9 mouse cellular contexts compared by ENCODE assay signal in the genomic region with DNA sequence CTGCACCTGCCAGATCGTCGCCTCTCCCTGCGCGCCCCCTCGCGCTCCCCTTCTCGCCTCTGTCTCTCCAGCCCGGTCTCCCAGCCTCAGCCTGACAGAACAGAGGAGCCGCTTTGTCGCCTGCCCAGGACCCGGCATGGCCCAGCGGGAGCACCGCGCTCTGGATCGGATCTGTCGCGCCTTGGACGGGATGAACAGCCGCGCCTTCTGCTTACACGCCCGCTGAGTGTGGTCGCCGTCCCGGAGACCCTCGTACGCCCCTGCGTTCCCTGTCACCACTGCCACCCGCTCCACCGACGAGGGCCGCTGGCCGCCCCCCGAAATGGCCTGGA. TPM values are rescaled to one million over a fixed set of nuclear protein-coding genes. Genes with fewer than 3 reads are reported as not detected.
DNase-seq lines count a peak whose midpoint lies in the region; ATAC-seq and TF ChIP-seq lines count a peak whose summit lies in the region.
"Had no signal": no experiment of that assay in that cellular context is flagged by ENCODE, and none has a peak within 500 bp of the region (broad histone marks: within the 10 kb centered on the region; RNA-seq: fewer than 3 reads in every experiment).

No protein-coding gene starts in this region.

- H3K9me3 ChIP-seq in intestine, embryonic 15.5 days = no peaks in the 10 kb centered on the region

- 2% methylated on average over 34 of the region's 34 CpGs for WGBS in lung, adult 2 months
- WGBS in intestine, embryonic 15.5 days = under 1% methylated on average over 27 of the region's 34 CpGs

- H3K9ac ChIP-seq in intestine, embryonic 15.5 days = peak overlapping the region; percentile 59

- H3K4me2 ChIP-seq in intestine, embryonic 15.5 days (replicated peaks) = peak overlapping the region; percentile 97
- peak overlapping the region; percentile 84 for H3K4me2 ChIP-seq in myocyte (ENCODE audit: low read depth)

- no peak overlapping the region for H3K27ac ChIP-seq in embryonic fibroblast, embryonic 13.5 days (ENCODE audit: insufficient read depth, low read length)
- H3K27ac ChIP-seq in intestine, embryonic 15.5 days = 0 out of 2 replicates have a peak overlapping the region, but pooled peaks have one; percentile 77

- 0 out of 2 replicates have a peak, but pooled peaks have one; percentile 27 for TF ChIP-seq POLR2A in lung, adult 2 months (IDR thresholded peaks at IDR 0.05; ENCODE audit: borderline replicate concordance, extremely low read depth, low read depth, low read length)
- TF ChIP-seq POLR2A in embryonic fibroblast, embryonic 13.5 days (IDR thresholded peaks at IDR 0.05; ENCODE audit: low read depth, low read length) = no peak; the same call in 1 of the 2 replicates
- TF ChIP-seq POLR2A in myocyte (IDR thresholded peaks at IDR 0.05; ENCODE audit: insufficient read length, low read depth) = no peak

- TF ChIP-seq CTCF in lung, adult 2 months (IDR thresholded peaks at IDR 0.05; ENCODE audit: insufficient read depth, low read length) = no peak
- no peak for TF ChIP-seq CTCF in embryonic fibroblast, embryonic 13.5 days (IDR thresholded peaks at IDR 0.05; ENCODE audit: borderline replicate concordance, insufficient read depth, low read length)

- peak overlapping the region; percentile 61 for H3K4me3 ChIP-seq in lung, adult 2 months (replicated peaks; ENCODE audit: extremely low read depth, low read depth, low read length)
- H3K4me3 ChIP-seq in embryonic fibroblast, embryonic 13.5 days (ENCODE audit: insufficient read depth, low read length) = peak overlapping the region; percentile 77
- peak overlapping the region; percentile 55 for H3K4me3 ChIP-seq in intestine, embryonic 15.5 days (replicated peaks)
- peak overlapping the region; percentile 66 for H3K4me3 ChIP-seq in myocyte

- H3K27me3 ChIP-seq in intestine, embryonic 15.5 days (replicated peaks) = peaks cover 20% of the 10 kb centered on the region
- no peaks in the 10 kb centered on the region for H3K27me3 ChIP-seq in myocyte (ENCODE audit: control insufficient read depth, insufficient read depth, insufficient read length)

- no peak for DNase-seq in lung, adult 2 months
- no peak for DNase-seq in lung, postnatal 14 days
- DNase-seq in frontal cortex, postnatal 10 days (ENCODE audit: low spot score in 2 of 2) = no peak
- DNase-seq in layer of hippocampus, adult 11-12 months (ENCODE audit: low spot score) = no peak

- ATAC-seq in intestine, embryonic 15.5 days = no peak
- ATAC-seq in granulocyte monocyte progenitor cell, adult 5-6 weeks (replicated peaks; ENCODE audit: poor library complexity, severe bottlenecking) = no peak
- ATAC-seq: activated CD4-positive, CD25-positive, alpha-beta regulatory T cell, adult 4 months had no signal

- no peaks in the 10 kb centered on the region for H3K36me3 ChIP-seq in intestine, embryonic 15.5 days
- H3K36me3 ChIP-seq in myocyte (ENCODE audit: control insufficient read depth, insufficient read depth) = peaks cover 5% of the 10 kb centered on the region

- H3K4me1 ChIP-seq in lung, adult 2 months (ENCODE audit: control insufficient read depth, insufficient read depth, low read length) = no peaks in the 10 kb centered on the region
- H3K4me1 ChIP-seq in embryonic fibroblast, embryonic 13.5 days (ENCODE audit: control insufficient read depth, insufficient read depth, low read length) = peaks cover 8% of the 10 kb centered on the region
- H3K4me1 ChIP-seq in intestine, embryonic 15.5 days (replicated peaks) = peaks cover 38% of the 10 kb centered on the region

- peaks cover 27% of the 10 kb centered on the region for H3K79me2 ChIP-seq in myocyte (ENCODE audit: control insufficient read depth, insufficient read depth)

- H3ac ChIP-seq in myocyte (ENCODE audit: control insufficient read depth, insufficient read length) = peak overlapping the region; percentile 83

TF ChIP-seq in myocyte, 11 proteins besides CTCF, POLR2A, EP300 and RAD21:
- TF ChIP-seq MYOD1 (IDR thresholded peaks at IDR 0.05; ENCODE audit: control insufficient read depth in 1 of 3, insufficient read length in 2 of 3, low read depth in 2 of 3) = peak in 2 of 3 experiments; percentile 28 to 61
- TF ChIP-seq MYOG (IDR thresholded peaks at IDR 0.05; ENCODE audit: control insufficient read depth in 1 of 3, insufficient read depth in 1 of 3, insufficient read length in 2 of 3, low read depth in 2 of 3) = peak in 1 of 3 experiments; percentile 4
- TF ChIP-seq TCF12 (IDR thresholded peaks at IDR 0.05; ENCODE audit: insufficient read depth, poor library complexity, severe bottlenecking) = no peak
- TF ChIP-seq USF1 (IDR thresholded peaks at IDR 0.05; ENCODE audit: low read depth) = no peak

RNA-seq across cellular contexts. Expression of gene Fam20c, which starts 0.8 kb away (rescaled TPM):
- 11.0 and 14.2 TPM in 2 replicates for polyA plus RNA-seq in lung, adult 2 months (2012; rRNA removed)
- 10.8 and 13.4 TPM in 2 replicates for polyA plus RNA-seq in embryonic fibroblast, embryonic 13.5 days (2011; ENCODE audit: insufficient read length, low read depth, missing spikeins)
- polyA plus RNA-seq in intestine, embryonic 15.5 days (2015; fragmentation: Nextera tagmentation; extraction: Ambion mirVana) = 7.3 and 8.2 TPM in 2 replicates
- polyA plus RNA-seq in myocyte (2012; fragmentation: generic; extraction: Trizol) = 37.5 TPM
- total RNA-seq in granulocyte monocyte progenitor cell, adult 5-6 weeks (2014; fragmentation: Nextera tagmentation) = 1.5 and 6.0 TPM in 2 replicates
- 1.4 and 4.7 TPM in 2 replicates for total RNA-seq in granulocyte monocyte progenitor cell, adult 5-6 weeks (2017)
- polyA plus RNA-seq: activated CD4-positive, CD25-positive, alpha-beta regulatory T cell, adult 4 months had no signal
